Mouse (Mus musculus): ENCODE measurements at regions not wholly inside any gene's neighbourhood (a gene's known extent, or its start where the extent isn't known, plus 50 kb on each side); places are given as distances from the start of the nearest gene placed in this dataset.

GRCm38 (mm10) chr1:61172946-61173345 lies 195.2 kb downstream of the Icos start:
- no peak for DNase-seq (ENCODE audit: low spot score in 2 of 2)

- DNase-seq (ENCODE audit: low spot score in 2 of 2), result no peak
These were observed 197.5 kb downstream of the Icos start for GRCm38 (mm10) chr1:61175239-61175638.

- DNase-seq (ENCODE audit: low spot score in 2 of 2), result no peak
These were observed 201.7 kb downstream of the Icos start for GRCm38 (mm10) chr1:61179461-61179860.

- DNase-seq (ENCODE audit: low spot score in 2 of 2), result peak; percentile 96 to 97
These were observed 203.5 kb downstream of the Icos start for GRCm38 (mm10) chr1:61181099-61181821.

- no peak for DNase-seq (ENCODE audit: low spot score in 2 of 2)
These were observed 209.8 kb downstream of the Icos start for GRCm38 (mm10) chr1:61187381-61188100.

GRCm38 (mm10) chr1:61190921-61191320 lies 213.2 kb downstream of the Icos start:
- DNase-seq (ENCODE audit: low spot score in 2 of 2), result no peak

GRCm38 (mm10) chr1:61198549-61199062 lies 220.9 kb downstream of the Icos start:
- no peak for DNase-seq (ENCODE audit: low spot score in 2 of 2)

- no peak for DNase-seq (ENCODE audit: low spot score in 2 of 2)
These were observed 223.3 kb downstream of the Icos start for GRCm38 (mm10) chr1:61201006-61201405.

- DNase-seq (ENCODE audit: low spot score in 2 of 2), result no peak
These were observed 224.4 kb downstream of the Icos start for GRCm38 (mm10) chr1:61202079-61202478.

GRCm38 (mm10) chr1:61203170-61203569 lies 225.4 kb downstream of the Icos start:
- no peak for DNase-seq (ENCODE audit: low spot score in 2 of 2)

- no peak for DNase-seq (ENCODE audit: low spot score in 2 of 2)
These were observed 225.9 kb downstream of the Icos start for GRCm38 (mm10) chr1:61203612-61204011.

- no peak for DNase-seq (ENCODE audit: low spot score in 2 of 2)
These were observed 227.4 kb downstream of the Icos start for GRCm38 (mm10) chr1:61205137-61205536.

- no peak for DNase-seq (ENCODE audit: low spot score in 2 of 2)
These were observed 229.2 kb downstream of the Icos start for GRCm38 (mm10) chr1:61206861-61207380.

- no peak for DNase-seq (ENCODE audit: low spot score in 2 of 2)
These were observed 230.7 kb downstream of the Icos start for GRCm38 (mm10) chr1:61208386-61208785.

- peak in 1 of 2 experiments; percentile 8 for DNase-seq (ENCODE audit: low spot score in 2 of 2)
These were observed 243.4 kb downstream of the Icos start for GRCm38 (mm10) chr1:61221131-61221530.

GRCm38 (mm10) chr1:61228942-61229341 lies 251.2 kb downstream of the Icos start:
- no peak for DNase-seq (ENCODE audit: low spot score in 2 of 2)

GRCm38 (mm10) chr1:61233001-61233400 lies 255.3 kb downstream of the Icos start:
- DNase-seq (ENCODE audit: low spot score in 2 of 2), result peak in 1 of 2 experiments; percentile 35

- DNase-seq (ENCODE audit: low spot score in 2 of 2), result peak in 1 of 2 experiments; percentile 40
These were observed 256.0 kb downstream of the Icos start for GRCm38 (mm10) chr1:61233476-61234297.

GRCm38 (mm10) chr1:61234298-61234682 lies 256.6 kb downstream of the Icos start:
- no peak for DNase-seq (ENCODE audit: low spot score in 2 of 2)

- no peak for DNase-seq (ENCODE audit: low spot score in 2 of 2)
These were observed 258.8 kb downstream of the Icos start for GRCm38 (mm10) chr1:61236511-61236910.

- DNase-seq (ENCODE audit: low spot score in 2 of 2), result no peak
These were observed 260.9 kb downstream of the Icos start for GRCm38 (mm10) chr1:61238668-61239067.
